Mouse (Mus musculus) adipose tissue, adult 10 weeks (tissue): Measurements from ENCODE around the gene Acad11. TPM values are rescaled to one million over a fixed set of nuclear protein-coding genes. Genes with fewer than 3 reads are reported as not detected.

Experiments
- polyA plus RNA-seq: library from polyadenylated mRNA; stranded (reverse); fragments of 350-450 nt; fragmentation: Illumina TruSeq; extraction: RNeasy Lipid Tissue Mini Kit (QIAGEN cat#74804); gene quantifications from one replicate; pipeline ENCODE4 v1.2.3, GENCODE M21; 2014; ENCODE audit warnings: low read depth, low replicate concordance

Gene Acad11
- 56.8 TPM for polyA plus RNA-seq

DNA sequence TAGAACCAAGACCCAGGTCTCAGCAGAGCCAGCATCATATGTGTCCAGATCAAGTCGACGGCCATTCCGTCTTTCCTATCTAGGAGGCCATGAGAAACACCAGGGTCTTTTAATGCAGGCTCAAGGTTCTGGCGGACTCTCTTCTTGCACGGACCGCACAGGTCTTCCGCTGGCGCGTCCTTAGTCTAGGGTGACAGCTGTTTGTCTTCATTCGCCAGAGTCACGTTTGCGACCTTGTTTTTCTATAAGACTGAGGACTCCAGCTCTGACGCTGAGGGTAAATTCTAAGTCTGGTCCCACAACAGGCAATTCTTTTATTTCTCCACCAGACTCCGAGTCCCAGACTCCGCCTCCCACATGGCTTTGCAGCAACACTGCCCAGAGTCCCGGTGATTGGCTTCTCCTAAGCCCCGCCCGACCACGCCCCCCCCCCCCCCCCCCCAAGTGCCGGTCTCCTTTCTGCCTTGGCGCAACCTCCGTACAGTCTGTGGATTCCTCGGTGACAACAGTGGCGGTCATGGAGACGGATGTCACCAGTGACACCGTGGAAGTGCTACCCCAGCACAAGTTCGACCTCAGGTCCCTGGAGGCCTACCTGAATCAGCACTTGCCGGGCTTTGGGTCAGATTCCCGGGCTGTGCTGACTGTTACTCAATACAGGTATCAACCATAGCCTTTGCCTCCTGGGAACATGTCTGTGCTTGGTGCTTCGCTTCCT is at the start of gene Acad11:
Gene Acad11 (plus strand): TSS at position 134 of the 718 bp plus-strand sequence.

GRCm38 (mm10) chr9:104040362-104040761 is 22.8 kb upstream of the Acad11 start, which contains the start of gene Gm28305:
Gene Gm28305, plus strand, starts transcription at chr9:104040662.

DNA sequence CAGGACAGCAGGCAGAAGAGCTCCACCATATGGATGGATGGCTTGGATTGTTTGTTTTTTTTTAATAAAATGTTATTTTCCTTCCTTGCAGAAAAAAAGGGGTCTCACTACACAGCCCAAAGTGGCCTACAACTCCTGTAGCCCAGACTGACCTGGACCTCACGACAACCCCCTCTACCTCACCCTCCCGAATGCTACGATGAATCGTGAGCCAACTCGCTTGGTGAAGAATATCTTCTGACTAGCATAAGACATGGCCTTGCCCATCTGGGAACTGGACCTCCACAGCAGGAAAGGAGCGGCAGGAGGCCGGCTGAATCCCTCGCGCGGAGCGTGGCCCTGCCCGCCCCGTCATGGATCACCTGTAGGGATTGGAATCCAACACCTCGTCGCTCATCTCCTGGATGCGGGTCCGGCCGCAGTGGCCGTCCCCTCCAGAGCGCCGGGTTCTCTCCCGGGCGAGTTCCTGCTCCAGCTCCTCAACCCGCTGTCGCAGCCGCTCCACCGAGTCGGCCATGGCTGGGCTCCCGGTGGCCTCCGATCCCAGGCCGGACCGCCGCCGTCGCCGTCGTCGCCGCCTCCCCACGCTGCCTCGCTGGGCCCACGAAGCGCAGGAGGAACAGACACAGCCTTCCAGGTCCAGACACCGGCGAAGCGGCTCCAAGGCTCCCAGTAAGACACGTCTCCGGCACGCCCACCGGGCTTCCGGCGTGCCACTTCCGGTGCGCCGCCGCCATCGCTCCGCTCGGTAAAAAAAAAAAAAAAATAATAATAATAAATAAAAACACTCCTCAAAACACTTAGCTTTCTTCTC is 540 bp upstream of the Acad11 start, which contains the start of gene Uba5:
Gene Uba5 (minus strand): TSS at position 705 of the 814 bp plus-strand sequence.

GRCm38 (mm10) chr9:104126833-104127232 is 63.7 kb downstream of the Acad11 start, which contains the start of gene Ackr4:
Gene Ackr4, minus strand, starts transcription at chr9:104126933.

Other genes starting within 250 kb of the Acad11 start
- gene Nphp3, start 60.8 kb upstream of the Acad11 start, polyA plus RNA-seq: 6.3 TPM
- gene Gm28305, start 22.7 kb upstream of the Acad11 start, polyA plus RNA-seq: not detected
- 49.5 TPM for gene Uba5, start 243 bp upstream of the Acad11 start, polyA plus RNA-seq
- 20.0 TPM for gene Ackr4, start 63.6 kb downstream of the Acad11 start, polyA plus RNA-seq
- 29.2 TPM for gene Dnajc13, start 199.6 kb downstream of the Acad11 start, polyA plus RNA-seq